Mouse (Mus musculus) hindbrain, postnatal 0 days (tissue): ENCODE results near the gene Spem2. TPM values are rescaled to one million over a fixed set of nuclear protein-coding genes. Genes with fewer than 3 reads are reported as not detected.
A peak's percentile ranks its signal among the peaks of the same experiment; 100 is the strongest.

Source experiments
- ATAC-seq: fragments of 200-750 bp; cut with Nextera tagmentation; 2 replicates; pipeline ENCODE4 v1.8.0; 2017; ENCODE audit warnings: mild to moderate bottlenecking, moderate TSS enrichment, moderate library complexity
- DNase-seq: peaks from one replicate; pipeline ENCODE4 v3.0.0-alpha.2; 2015; ENCODE audit warnings: low spot score
- H3K27ac ChIP-seq: fragments of 300-500 bp; sonication (generic); 2 replicates; pipeline ENCODE4 v1.5.1; 2014; ENCODE audit warnings: mild to moderate bottlenecking
- H3K27me3 ChIP-seq: fragments of 300-500 bp; sonication (generic); 2 replicates; pipeline ENCODE4 v1.6.1; 2014; ENCODE audit warnings: low read length, mixed read lengths; ENCODE audit not compliant: insufficient read depth
- H3K36me3 ChIP-seq: fragments of 300-500 bp; sonication (generic); 2 replicates; pipeline ENCODE4 v1.6.1; 2014; ENCODE audit warnings: low read length, mixed read lengths; ENCODE audit not compliant: insufficient read depth
- H3K4me1 ChIP-seq: fragments of 300-500 bp; sonication (generic); 2 replicates; pipeline ENCODE4 v1.6.1; 2014; ENCODE audit warnings: antibody characterized with exemption, low read length, mixed read lengths; ENCODE audit not compliant: insufficient read depth
- H3K4me2 ChIP-seq: fragments of 300-500 bp; sonication (generic); 2 replicates; pipeline ENCODE4 v1.6.1; 2014; ENCODE audit warnings: low read depth, mild to moderate bottlenecking, low read length, moderate library complexity, mixed read lengths
- H3K4me3 ChIP-seq: fragments of 300-500 bp; sonication (generic); 2 replicates; pipeline ENCODE4 v1.5.1; 2014; ENCODE audit warnings: low read length
- H3K9ac ChIP-seq: fragments of 300-500 bp; sonication (generic); replicated peaks from 2 replicates; pipeline ENCODE4 v1.6.1; 2014; ENCODE audit warnings: mild to moderate bottlenecking, low read length, moderate library complexity, mixed read lengths
- H3K9me3 ChIP-seq: fragments of 300-500 bp; sonication (generic); 2 replicates; pipeline ENCODE4 v1.6.1; 2016; ENCODE audit warnings: low read length, mixed read lengths
- CTCF ChIP-seq: IDR thresholded peaks from 2 replicates; pipeline ENCODE4 v1.5.1; 2016; ENCODE audit warnings: antibody characterized with exemption, control low read depth, low read depth
- WGBS: fragments of 180-500 bp; shearing (Covaris S2); extraction: QIAGEN DNeasy Blood & Tissue Kit; methylation state at CpG from one replicate; pipeline ENCODE4 v1.1.7; 2014; 5-methylcytosine and 5-hydroxymethylcytosine counted together
- polyA plus RNA-seq: library from polyadenylated mRNA; unstranded; fragments of >200 nt; fragmentation: Nextera tagmentation; extraction: Ambion mirVana; gene quantifications from 2 replicates; pipeline ENCODE4 v1.2.1, GENCODE M21; 2015
- total RNA-seq: library from RNA; depleted of rRNA; stranded (reverse); fragments of >200 nt; gene quantifications from 2 replicates; pipeline ENCODE4 v1.2.3, GENCODE M21; 2014

The Spem2 gene
- total and polyA plus RNA-seq, 2 experiments from 2014 or later, result not detected

DNA sequence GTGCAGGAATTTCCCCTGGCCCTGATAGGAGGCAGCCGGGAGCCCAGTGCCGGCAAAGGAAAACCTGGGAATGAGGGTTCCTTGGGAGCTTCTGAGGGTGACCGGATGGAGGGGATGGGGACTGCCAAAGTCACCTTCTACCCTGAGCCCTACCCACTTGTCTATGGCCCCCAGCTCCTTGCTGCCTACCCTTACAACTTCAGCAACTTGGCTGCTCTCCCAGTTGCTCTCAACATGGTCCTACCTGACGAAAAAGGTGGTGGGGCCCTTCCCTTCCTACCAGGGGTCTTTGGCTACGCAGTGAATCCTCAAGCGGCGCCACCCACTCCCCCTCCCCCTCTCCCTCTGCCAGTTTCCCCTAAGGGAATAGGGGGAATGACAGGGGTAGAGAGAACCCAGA is 39.3 kb downstream of the Spem2 start:
- Histone ChIP-seq H3K4me1 (no peaks in the 10 kb centered on the region), H3K36me3 (peaks cover 11% of the 10 kb centered on the region), H3K27me3 (no peaks in the 10 kb centered on the region), H3K9ac (no peak overlapping the region), H3K4me3 (no peak overlapping the region), H3K9me3 (no peaks in the 10 kb centered on the region), H3K4me2 (no peak overlapping the region), H3K27ac (no peak overlapping the region)
- no peak for TF ChIP-seq CTCF
- no peak for DNase-seq
- no peak for ATAC-seq
- 53% methylated on average over 7 of the region's 7 CpGs for WGBS

DNA sequence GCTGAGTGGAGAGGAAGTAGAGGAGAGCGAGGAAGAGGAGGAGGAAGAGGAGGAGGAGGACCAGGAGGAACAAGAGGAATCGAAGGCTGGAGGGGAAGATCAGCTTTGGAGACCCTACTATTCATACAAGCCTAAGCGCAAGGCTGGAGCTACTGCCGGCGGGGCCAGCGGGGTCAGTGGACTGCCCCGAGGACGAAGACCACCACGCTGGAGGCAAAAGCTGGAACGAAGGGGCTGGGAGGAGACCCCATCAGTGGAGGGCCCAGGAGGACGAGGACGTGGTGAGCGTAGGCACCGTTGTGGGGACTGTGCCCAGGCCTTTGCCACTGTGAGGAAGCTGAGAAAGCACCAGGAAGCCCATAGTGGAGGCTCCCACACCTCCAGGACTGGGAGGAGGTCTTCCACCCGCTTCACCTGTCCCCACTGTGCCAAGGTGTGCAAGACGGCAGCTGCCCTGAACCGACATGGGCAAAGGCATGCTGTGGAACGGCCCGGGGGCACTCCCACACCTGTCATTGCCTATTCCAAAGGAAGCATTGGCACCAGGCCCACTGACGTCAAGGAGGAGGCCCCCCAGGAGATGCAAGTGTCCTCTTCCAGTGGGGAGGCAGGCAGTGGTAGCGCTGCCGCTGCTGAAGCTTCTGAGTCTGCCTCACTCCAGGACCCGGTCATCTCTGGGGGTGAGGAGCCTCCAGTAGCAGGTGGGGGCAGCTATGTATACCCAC is 39.8 kb downstream of the Spem2 start:
- no peak overlapping the region for H3K9ac ChIP-seq
- H3K27me3 ChIP-seq, result no peaks in the 10 kb centered on the region
- no peak for ATAC-seq
- no peak for TF ChIP-seq CTCF
- no peaks in the 10 kb centered on the region for H3K9me3 ChIP-seq
- DNase-seq, result no peak
- H3K4me3 ChIP-seq, result no peak overlapping the region
- WGBS, result 61% methylated on average over 23 of the region's 23 CpGs
- H3K4me1 ChIP-seq, result no peaks in the 10 kb centered on the region
- H3K27ac ChIP-seq, result no peak overlapping the region
- no peak overlapping the region for H3K4me2 ChIP-seq
- peaks cover 11% of the 10 kb centered on the region for H3K36me3 ChIP-seq

DNA sequence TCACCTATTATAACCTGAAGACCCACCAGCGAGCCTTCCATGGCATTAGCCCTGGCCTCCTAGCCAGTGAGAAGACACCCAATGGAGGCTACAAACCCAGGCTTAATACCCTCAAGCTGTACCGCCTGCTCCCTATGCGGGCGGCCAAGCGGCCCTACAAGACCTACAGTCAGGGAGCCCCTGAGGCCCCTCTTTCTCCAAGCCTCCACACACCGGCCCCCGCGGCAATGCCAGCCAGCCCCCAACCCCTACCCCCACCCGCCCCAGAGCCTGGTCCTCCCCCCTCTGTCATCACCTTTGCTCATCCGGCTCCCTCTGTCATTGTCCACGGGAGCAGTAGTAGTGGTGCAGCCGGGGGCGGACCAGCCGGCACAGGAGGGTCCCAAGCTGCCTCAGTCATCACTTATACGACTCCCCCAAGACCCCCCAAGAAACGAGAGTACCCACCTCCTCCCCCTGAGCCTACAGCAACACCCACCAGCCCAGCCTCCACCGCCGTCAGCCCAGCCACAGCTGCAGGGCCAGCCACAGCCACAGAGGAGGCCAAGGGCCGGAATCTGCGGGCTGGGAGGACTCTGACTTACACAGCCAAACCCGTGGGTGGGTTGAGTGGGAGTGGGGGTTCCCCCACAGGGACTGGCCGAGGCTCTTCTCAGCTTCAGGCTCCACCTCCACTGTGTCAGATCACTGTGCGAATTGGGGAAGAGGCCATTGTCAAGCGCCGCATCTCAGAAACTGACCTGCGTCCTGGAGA is 40.6 kb downstream of the Spem2 start:
- H3K9ac ChIP-seq, result no peak overlapping the region
- 64% methylated on average over 26 of the region's 26 CpGs for WGBS

DNA sequence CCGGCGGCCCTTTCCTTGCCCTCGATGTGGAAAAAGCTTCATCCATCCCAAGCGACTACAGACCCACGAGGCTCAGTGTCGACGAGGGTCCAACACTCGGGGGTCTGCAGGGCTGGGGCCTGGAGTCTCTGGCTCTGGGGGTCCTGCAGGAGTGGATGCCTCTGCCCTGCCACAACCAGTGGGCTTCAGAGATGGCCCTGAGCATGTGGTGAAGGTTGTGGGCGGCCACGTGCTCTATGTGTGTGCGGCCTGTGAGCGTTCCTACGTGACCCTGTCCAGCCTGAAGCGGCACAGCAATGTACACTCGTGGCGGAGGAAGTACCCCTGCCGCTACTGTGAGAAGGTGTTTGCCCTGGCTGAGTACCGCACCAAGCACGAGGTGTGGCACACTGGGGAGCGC is 41.8 kb downstream of the Spem2 start:
- no peak overlapping the region for H3K4me3 ChIP-seq
- H3K27ac ChIP-seq, result no peak overlapping the region
- H3K9ac ChIP-seq, result no peak overlapping the region
- DNase-seq (no peak), ATAC-seq (no peak)
- 83% methylated on average over 20 of the region's 20 CpGs for WGBS
- H3K27me3 ChIP-seq, result no peaks in the 10 kb centered on the region
- peaks cover 11% of the 10 kb centered on the region for H3K36me3 ChIP-seq
- H3K4me1 ChIP-seq, result no peaks in the 10 kb centered on the region
- no peak for TF ChIP-seq CTCF
- no peak overlapping the region for H3K4me2 ChIP-seq
- H3K9me3 ChIP-seq, result no peaks in the 10 kb centered on the region

More for the DNA sequence above, 40.6 kb downstream of the Spem2 start:
- H3K27ac ChIP-seq, result no peak overlapping the region
- H3K4me1 ChIP-seq, result no peaks in the 10 kb centered on the region
- no peak overlapping the region for H3K4me2 ChIP-seq
- H3K9me3 ChIP-seq, result no peaks in the 10 kb centered on the region
- H3K4me3 ChIP-seq, result no peak overlapping the region
- ATAC-seq (no peak), DNase-seq (no peak)
- H3K27me3 ChIP-seq, result no peaks in the 10 kb centered on the region
- peaks cover 11% of the 10 kb centered on the region for H3K36me3 ChIP-seq
- TF ChIP-seq CTCF, result no peak

DNA sequence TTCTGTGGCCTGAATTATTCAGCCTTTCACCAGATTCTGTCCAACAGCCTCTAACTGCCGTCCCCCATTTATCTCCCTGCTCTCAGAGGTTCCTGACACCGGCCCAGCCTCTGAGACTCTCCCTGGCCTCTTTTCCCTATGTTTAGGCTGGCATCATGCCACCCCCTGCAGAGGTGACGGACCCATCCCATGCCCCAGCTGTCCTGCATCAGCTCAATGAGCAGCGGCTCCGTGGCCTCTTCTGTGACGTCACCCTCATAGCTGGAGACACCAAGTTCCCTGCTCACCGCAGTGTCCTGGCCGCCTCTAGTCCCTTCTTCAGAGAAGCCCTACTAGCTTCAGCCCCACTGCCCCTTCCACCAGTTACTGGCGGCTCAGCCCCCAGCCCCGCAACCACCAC is 42.5 kb downstream of the Spem2 start:
- DNase-seq (no peak), ATAC-seq (peak; percentile 25; the same call in 1 of the 2 replicates)
- no peak overlapping the region for H3K9ac ChIP-seq
- no peak overlapping the region for H3K4me3 ChIP-seq
- TF ChIP-seq CTCF, result no peak
- no peaks in the 10 kb centered on the region for H3K9me3 ChIP-seq
- WGBS, result 55% methylated on average over 10 of the region's 10 CpGs
- H3K4me2 ChIP-seq, result no peak overlapping the region
- H3K36me3 ChIP-seq, result peaks cover 11% of the 10 kb centered on the region
- no peaks in the 10 kb centered on the region for H3K27me3 ChIP-seq
- H3K4me1 ChIP-seq, result no peaks in the 10 kb centered on the region
- H3K27ac ChIP-seq, result no peak overlapping the region

DNA sequence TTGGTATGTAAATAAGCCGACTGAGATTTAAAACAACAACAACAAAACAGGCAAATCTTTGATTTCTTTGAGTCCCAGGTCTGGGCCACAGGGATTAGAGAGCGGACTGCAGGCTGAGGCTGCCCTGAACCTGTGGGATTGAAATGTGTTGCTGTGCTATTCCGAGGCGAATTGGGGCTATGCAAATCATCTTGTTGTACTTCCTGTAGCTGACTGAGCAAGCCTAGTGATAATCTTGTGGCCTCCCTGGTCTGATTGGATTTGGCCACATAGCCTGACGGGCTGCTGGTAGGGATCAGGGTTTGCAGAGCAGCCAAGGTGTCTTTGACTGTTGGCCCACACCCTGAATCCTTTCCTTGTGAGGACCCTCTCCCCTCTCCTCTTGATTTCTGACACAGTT is 43.3 kb downstream of the Spem2 start:
- H3K27me3 ChIP-seq, result no peaks in the 10 kb centered on the region
- ATAC-seq (no peak), DNase-seq (no peak)
- no peak overlapping the region for H3K27ac ChIP-seq
- peaks cover 11% of the 10 kb centered on the region for H3K36me3 ChIP-seq
- no peak overlapping the region for H3K4me3 ChIP-seq
- 64% methylated on average over 5 of the region's 5 CpGs for WGBS
- H3K9me3 ChIP-seq, result no peaks in the 10 kb centered on the region
- no peak overlapping the region for H3K9ac ChIP-seq
- no peak overlapping the region for H3K4me2 ChIP-seq
- no peaks in the 10 kb centered on the region for H3K4me1 ChIP-seq
- no peak for TF ChIP-seq CTCF

DNA sequence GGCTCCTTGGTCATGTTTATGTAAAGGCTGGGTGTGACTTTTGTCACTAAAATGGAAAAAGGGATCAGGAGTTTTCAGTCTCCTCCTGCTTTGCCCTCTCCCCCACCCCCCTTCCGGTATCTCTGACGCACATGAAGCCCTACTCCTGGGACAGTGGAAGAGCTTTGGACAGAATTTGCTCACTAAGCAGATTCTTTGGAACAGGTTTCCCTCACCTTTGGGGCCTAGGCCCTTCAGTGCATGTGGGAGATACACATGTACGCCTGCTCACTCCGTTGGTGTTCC is 50.7 kb downstream of the Spem2 start:
- ATAC-seq, result no peak
- DNase-seq, result no peak
- Histone ChIP-seq H3K27me3 (no peaks in the 10 kb centered on the region), H3K36me3 (no peaks in the 10 kb centered on the region), H3K4me1 (peaks cover 11% of the 10 kb centered on the region; the same call in 1 of the 2 replicates), H3K4me3 (peak overlapping the region; percentile 96; the same call in 1 of the 2 replicates), H3K9me3 (no peaks in the 10 kb centered on the region), H3K4me2 (peak overlapping the region; percentile 74), H3K9ac (peak overlapping the region; percentile 37), H3K27ac (peak overlapping the region; percentile 96; the same call in 1 of the 2 replicates)
- WGBS, result 60% methylated on average over 4 of the region's 4 CpGs
- no peak for TF ChIP-seq CTCF
